In genomic region chr2:35628656-35629055, GRCm38 (mm10) we compare ENCODE assay signal across 17 mouse cellular contexts.
DNase-seq lines count a peak whose midpoint lies in the region; ATAC-seq and TF ChIP-seq lines count a peak whose summit lies in the region.
"Had no signal": no experiment of that assay in that cellular context is flagged by ENCODE, and none has a peak within 500 bp of the region (broad histone marks: within the 10 kb centered on the region; RNA-seq: fewer than 3 reads in every experiment).

No protein-coding gene starts in this region.

- H3K9me3 ChIP-seq in heart, embryonic 13.5 days = no peaks in the 10 kb centered on the region
- H3K9me3 ChIP-seq in midbrain, postnatal 0 days (ENCODE audit: low read length) = no peaks in the 10 kb centered on the region
- no peaks in the 10 kb centered on the region for H3K9me3 ChIP-seq in midbrain, embryonic 10.5 days (replicated peaks)
- H3K9me3 ChIP-seq: embryonic facial prominence, embryonic 15.5 days; lung, embryonic 15.5 days had no signal

- no peak for TF ChIP-seq CTCF in midbrain, postnatal 0 days (IDR thresholded peaks at IDR 0.05)

- peaks cover 96% of the 10 kb centered on the region for H3K4me1 ChIP-seq in heart, embryonic 13.5 days
- H3K4me1 ChIP-seq in midbrain, postnatal 0 days (ENCODE audit: insufficient read depth, low read length) = peaks cover 20% of the 10 kb centered on the region; the same call in 1 of the 2 replicates
- H3K4me1 ChIP-seq in midbrain, embryonic 10.5 days = peaks cover 49% of the 10 kb centered on the region

- DNase-seq in cerebellum, postnatal 4 days (ENCODE audit: low spot score in 2 of 2) = no peak
- DNase-seq in heart, adult 18-20 months = no peak
- DNase-seq in midbrain, postnatal 0 days (ENCODE audit: low spot score) = peak; percentile 46
- no peak for DNase-seq in midbrain, embryonic 10.5 days (ENCODE audit: low spot score)
- DNase-seq in thymus, postnatal 36 days = no peak
- DNase-seq: gastrocnemius, postnatal 25 days; right cerebral cortex, postnatal 25 days; thymus, adult 18-20 months had no signal

- H3K27me3 ChIP-seq in heart, embryonic 13.5 days (replicated peaks) = no peaks in the 10 kb centered on the region
- peaks cover 5% of the 10 kb centered on the region; the same call in 1 of the 2 replicates for H3K27me3 ChIP-seq in midbrain, postnatal 0 days (ENCODE audit: insufficient read depth, low read length)
- H3K27me3 ChIP-seq in midbrain, embryonic 10.5 days (ENCODE audit: low read depth, poor library complexity, severe bottlenecking) = no peaks in the 10 kb centered on the region
- H3K27me3 ChIP-seq: embryonic facial prominence, embryonic 15.5 days; lung, embryonic 15.5 days had no signal

- peak overlapping the region; percentile 58 for H3K4me2 ChIP-seq in heart, embryonic 13.5 days
- H3K4me2 ChIP-seq in midbrain, postnatal 0 days (ENCODE audit: low read depth, low read length, poor library complexity, severe bottlenecking) = no peak overlapping the region
- H3K4me2 ChIP-seq: embryonic facial prominence, embryonic 15.5 days; liver, embryonic 11.5 days; lung, embryonic 15.5 days had no signal

- H3K36me3 ChIP-seq in heart, embryonic 13.5 days = peaks cover 40% of the 10 kb centered on the region
- H3K36me3 ChIP-seq in midbrain, postnatal 0 days (ENCODE audit: insufficient read depth, low read length) = no peaks in the 10 kb centered on the region
- peaks cover 16% of the 10 kb centered on the region for H3K36me3 ChIP-seq in midbrain, embryonic 10.5 days
- H3K36me3 ChIP-seq: lung, embryonic 15.5 days had no signal

- H3K4me3 ChIP-seq in heart, embryonic 13.5 days = no peak overlapping the region
- H3K4me3 ChIP-seq in midbrain, postnatal 0 days (ENCODE audit: low read depth, low read length) = no peak overlapping the region
- no peak overlapping the region for H3K4me3 ChIP-seq in midbrain, embryonic 10.5 days
- H3K4me3 ChIP-seq: embryonic facial prominence, embryonic 15.5 days; lung, embryonic 15.5 days; megakaryocyte, embryonic 14.5 days had no signal

- peak; percentile 79 for ATAC-seq in cerebellum, adult (ENCODE audit: insufficient number of reproducible peaks, low FRiP score, low TSS enrichment)
- no peak for ATAC-seq in heart, embryonic 13.5 days (ENCODE audit: extremely low read depth, insufficient number of reproducible peaks, low FRiP score, low TSS enrichment)
- peak; percentile 20; the same call in 1 of the 2 replicates for ATAC-seq in midbrain, postnatal 0 days (ENCODE audit: low FRiP score)
- ATAC-seq in granulocyte monocyte progenitor cell, adult 5-6 weeks (replicated peaks; ENCODE audit: poor library complexity, severe bottlenecking) = no peak
- ATAC-seq: intestine, embryonic 16.5 days had no signal

- peak overlapping the region; percentile 87 for H3K27ac ChIP-seq in heart, embryonic 13.5 days (replicated peaks)
- no peak overlapping the region for H3K27ac ChIP-seq in midbrain, postnatal 0 days (ENCODE audit: low read depth, low read length)
- H3K27ac ChIP-seq in midbrain, embryonic 10.5 days (replicated peaks) = no peak overlapping the region
- H3K27ac ChIP-seq: embryonic facial prominence, embryonic 15.5 days; kidney, postnatal 0 days; lung, embryonic 15.5 days had no signal

- peak overlapping the region; percentile 63 for H3K9ac ChIP-seq in heart, embryonic 13.5 days
- no peak overlapping the region for H3K9ac ChIP-seq in midbrain, postnatal 0 days (replicated peaks; ENCODE audit: low read length, poor library complexity, severe bottlenecking)
- H3K9ac ChIP-seq: embryonic facial prominence, embryonic 15.5 days; lung, embryonic 15.5 days had no signal

- WGBS in heart, embryonic 13.5 days = 54% methylated on average over 4 of the region's 4 CpGs
- 85% methylated on average over 4 of the region's 4 CpGs for WGBS in midbrain, postnatal 0 days
- 90% methylated on average over 4 of the region's 4 CpGs for WGBS in midbrain, embryonic 10.5 days

Comparison
In these comparisons a context has a peak if more than half of its experiments do, and no peak if none do; other contexts are left out.
1. ATAC-seq: peak in cerebellum, adult (single experiment) and midbrain, postnatal 0 days (single experiment); none in heart, embryonic 13.5 days (single experiment) and granulocyte monocyte progenitor cell, adult 5-6 weeks (single experiment).